Mouse (Mus musculus) cerebellum, adult 9-11 months (tissue): ENCODE results near the gene Olfr126.

Source experiments
- DNase-seq: peaks from one replicate; pipeline ENCODE4 v3.0.0; 2022

Olfr126 gene

GRCm38 (mm10) chr17:37847183-37847582 lies at the start of gene Olfr126:
Gene Olfr126, plus strand, starts transcription at chr17:37847483.
- no peak for DNase-seq

DNA sequence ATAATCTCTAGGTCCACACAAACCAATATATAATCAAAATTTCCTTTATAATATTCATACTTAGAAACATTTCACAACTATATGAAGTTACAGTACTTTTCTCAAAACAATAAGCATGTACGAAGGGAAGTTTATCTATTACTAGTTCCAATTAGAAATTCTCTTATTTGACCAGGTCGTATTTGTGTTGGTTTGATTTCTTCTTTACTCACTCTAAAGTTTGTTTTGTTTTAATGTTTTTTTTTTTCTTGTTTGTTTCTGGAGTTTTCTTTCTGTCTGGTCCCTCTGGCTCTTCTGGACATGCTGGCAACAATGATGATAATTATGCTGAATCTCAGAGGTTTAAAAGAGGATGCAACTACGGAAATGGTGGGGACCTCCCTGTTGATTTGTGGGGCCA lies 47.7 kb upstream of the Olfr126 start, which contains the start of gene Olfr124:
Gene Olfr124, plus strand, starts transcription at position 301 of the 400 bp plus-strand sequence.
- no peak for DNase-seq

- no peak for DNase-seq
These were observed 14.6 kb upstream of the Olfr126 start, which contains the start of gene Olfr125 for GRCm38 (mm10) chr17:37832649-37833048. Gene Olfr125, plus strand, starts transcription at chr17:37832949.

- DNase-seq = no peak
These were observed 16.6 kb downstream of the Olfr126 start for GRCm38 (mm10) chr17:37863901-37864300.

- DNase-seq = no peak
These were observed 22.5 kb downstream of the Olfr126 start for GRCm38 (mm10) chr17:37869676-37870205.

GRCm38 (mm10) chr17:37873830-37874229 lies 26.5 kb downstream of the Olfr126 start:
- DNase-seq = no peak

DNA sequence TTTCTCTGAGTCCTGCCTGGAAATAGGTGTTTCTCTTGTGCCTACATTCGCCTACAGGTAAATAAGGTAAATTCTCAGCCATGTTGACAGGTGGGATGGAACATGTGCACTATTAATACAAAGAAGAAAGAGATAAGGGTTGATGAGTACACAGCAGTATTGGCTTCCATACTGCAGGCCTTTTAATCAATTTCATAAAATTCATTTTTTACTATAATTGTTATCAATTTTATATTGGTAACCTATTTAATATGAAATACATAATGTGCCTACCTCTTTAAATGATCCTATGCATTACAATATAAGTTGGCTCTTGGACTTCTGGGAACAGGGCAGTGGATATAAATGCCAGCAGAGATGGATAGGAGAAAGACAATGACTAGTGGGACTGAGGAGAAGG lies 52.9 kb downstream of the Olfr126 start, which contains the start of gene Olfr127:
Gene Olfr127, plus strand, starts transcription at position 301 of the 400 bp plus-strand sequence.
- no peak for DNase-seq
